Mouse (Mus musculus): Measurements from ENCODE around the gene Crybg2. TPM values are rescaled to one million over a fixed set of nuclear protein-coding genes. Genes with fewer than 3 reads are reported as not detected.

The Crybg2 gene
- polyA plus RNA-seq, 1 experiment from 2014 or later: 6.6 TPM

DNA sequence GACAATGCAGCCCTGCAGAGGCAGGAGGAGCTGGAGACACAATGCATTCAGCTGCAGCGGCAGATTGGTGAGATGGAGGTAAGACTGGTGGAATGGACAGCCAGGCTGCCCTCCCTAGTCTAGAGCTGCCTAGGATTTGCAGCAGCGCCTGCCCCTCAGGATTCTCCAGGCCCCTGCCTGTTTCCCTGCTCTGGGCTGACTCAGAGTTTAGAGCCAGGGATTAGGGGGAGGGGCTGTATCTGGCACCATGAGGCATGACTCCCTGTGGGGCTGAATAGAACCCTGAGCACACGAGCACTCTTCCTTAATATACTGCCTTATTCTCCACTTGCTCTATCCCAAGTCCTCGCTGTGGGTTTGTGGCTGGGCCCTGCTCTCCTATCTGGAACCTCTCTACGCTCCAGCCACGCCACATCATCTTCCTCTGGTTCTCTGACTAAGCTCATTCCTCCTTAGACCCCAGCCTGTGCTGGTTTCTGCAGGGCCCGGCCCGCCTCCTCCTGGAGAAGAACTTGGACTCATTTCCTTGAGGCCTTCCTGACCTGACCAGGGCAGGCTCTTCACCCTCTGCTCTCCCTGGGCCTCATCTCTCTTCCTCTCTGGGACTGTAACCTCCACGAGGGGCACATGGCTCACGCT lies 52.9 kb downstream of the Crybg2 start:
- no peaks in the 10 kb centered on the region for H3K9me3 ChIP-seq (replicated peaks; ENCODE audit: control insufficient read depth, low read length, poor library complexity, severe bottlenecking)
- WGBS: 40% methylated on average over 10 of the region's 10 CpGs
- no peak overlapping the region for H3K27ac ChIP-seq (ENCODE audit: low read length)
- no peak overlapping the region for H3K4me2 ChIP-seq (ENCODE audit: low read length)
- no peaks in the 10 kb centered on the region for H3K27me3 ChIP-seq (ENCODE audit: control insufficient read depth, insufficient read depth, low read depth, low read length)
- no peak overlapping the region for H3K9ac ChIP-seq (ENCODE audit: low read depth, low read length)
- H3K4me3 ChIP-seq (ENCODE audit: low read depth, low read length): no peak overlapping the region
- ATAC-seq: peak; percentile 17; the same call in 1 of the 2 replicates
- H3K36me3 ChIP-seq (ENCODE audit: control insufficient read depth, insufficient read depth, low read length): no peaks in the 10 kb centered on the region
- H3K4me1 ChIP-seq (ENCODE audit: control insufficient read depth, insufficient read depth, low read length): no peaks in the 10 kb centered on the region

DNA sequence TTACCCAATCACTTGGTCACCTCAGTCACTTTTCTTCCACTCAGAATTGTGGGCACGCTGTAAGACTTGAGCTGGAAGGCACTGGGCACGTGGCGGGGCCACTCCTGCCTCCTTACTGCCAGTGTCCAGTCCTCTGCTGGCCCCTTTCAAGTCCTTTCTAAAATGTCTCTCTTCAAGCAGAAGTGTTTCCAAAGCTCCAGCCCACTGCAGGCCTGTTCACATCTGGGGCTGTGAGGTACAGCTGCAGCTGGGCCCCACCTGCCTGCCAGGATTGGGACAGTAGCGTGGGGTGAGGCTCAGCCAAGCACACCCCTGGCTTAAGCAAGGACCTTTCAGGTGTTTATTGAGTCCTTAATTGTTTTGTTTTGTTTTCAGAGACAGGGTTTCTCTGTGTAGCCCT lies 53.4 kb downstream of the Crybg2 start:
- H3K36me3 ChIP-seq (ENCODE audit: control insufficient read depth, insufficient read depth, low read length): no peaks in the 10 kb centered on the region
- 95% methylated on average over 4 of the region's 4 CpGs for WGBS
- no peaks in the 10 kb centered on the region for H3K9me3 ChIP-seq (replicated peaks; ENCODE audit: control insufficient read depth, low read length, poor library complexity, severe bottlenecking)
- H3K4me3 ChIP-seq (ENCODE audit: low read depth, low read length): no peak overlapping the region
- H3K27ac ChIP-seq (ENCODE audit: low read length): no peak overlapping the region
- H3K9ac ChIP-seq (ENCODE audit: low read depth, low read length): no peak overlapping the region
- ATAC-seq: no peak
- no peaks in the 10 kb centered on the region for H3K4me1 ChIP-seq (ENCODE audit: control insufficient read depth, insufficient read depth, low read length)
- H3K27me3 ChIP-seq (ENCODE audit: control insufficient read depth, insufficient read depth, low read depth, low read length): no peaks in the 10 kb centered on the region
- no peak overlapping the region for H3K4me2 ChIP-seq (ENCODE audit: low read length)

DNA sequence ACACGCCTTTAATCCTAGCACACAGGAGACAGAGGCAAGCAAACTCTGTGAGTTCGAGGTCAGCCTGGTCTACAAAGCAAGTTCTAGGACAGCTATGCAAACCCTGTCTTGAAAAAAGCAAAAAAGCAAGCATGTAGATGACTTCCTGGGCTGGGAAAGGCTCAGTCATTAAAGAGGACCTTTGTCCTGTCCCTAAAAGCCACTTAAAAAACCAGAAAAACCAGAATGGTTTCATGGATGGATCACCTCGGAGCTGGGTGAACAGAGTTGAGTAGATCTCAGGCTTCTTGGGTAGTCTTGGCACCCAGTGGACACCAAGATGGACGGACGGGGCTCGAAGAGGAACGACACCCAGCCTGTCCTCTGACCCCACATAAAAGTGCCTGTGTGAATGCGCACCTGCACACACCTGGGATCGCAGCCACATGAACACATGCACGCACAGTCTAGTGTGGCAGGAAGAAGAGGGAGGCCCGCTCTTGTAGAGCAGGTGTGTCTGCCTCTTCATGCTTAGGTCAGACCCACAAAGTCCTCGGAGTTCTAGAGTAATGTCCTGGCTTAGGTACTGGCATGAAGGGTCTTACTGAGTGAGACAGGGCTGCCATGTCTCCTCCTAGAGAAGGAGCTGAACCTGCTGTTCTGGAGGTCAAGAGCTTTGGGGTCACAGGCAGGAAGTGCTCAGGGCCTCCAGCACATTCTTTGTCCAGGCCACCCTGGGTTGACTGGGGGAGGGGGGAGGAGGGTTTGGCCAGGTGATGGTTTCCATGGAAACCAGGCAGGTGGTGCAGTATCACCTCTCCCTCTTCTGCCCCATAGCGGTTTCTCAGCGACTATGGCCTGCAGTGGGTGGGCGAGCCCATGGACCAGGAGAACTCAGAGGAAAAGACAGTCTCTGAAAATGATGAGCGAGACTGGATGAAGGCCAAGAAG lies 54.9 kb downstream of the Crybg2 start:
- WGBS: 91% methylated on average over 16 of the region's 16 CpGs
- Histone ChIP-seq H3K27ac (ENCODE audit: low read length) (no peak overlapping the region), H3K4me1 (ENCODE audit: control insufficient read depth, insufficient read depth, low read length) (no peaks in the 10 kb centered on the region), H3K27me3 (ENCODE audit: control insufficient read depth, insufficient read depth, low read depth, low read length) (no peaks in the 10 kb centered on the region), H3K36me3 (ENCODE audit: control insufficient read depth, insufficient read depth, low read length) (no peaks in the 10 kb centered on the region), H3K9ac (ENCODE audit: low read depth, low read length) (no peak overlapping the region), H3K9me3 (replicated peaks; ENCODE audit: control insufficient read depth, low read length, poor library complexity, severe bottlenecking) (no peaks in the 10 kb centered on the region), H3K4me2 (ENCODE audit: low read length) (no peak overlapping the region), H3K4me3 (ENCODE audit: low read depth, low read length) (no peak overlapping the region)
- no peak for ATAC-seq

- Histone ChIP-seq H3K9me3 (replicated peaks; ENCODE audit: control insufficient read depth, low read length, poor library complexity, severe bottlenecking) (no peaks in the 10 kb centered on the region), H3K27me3 (ENCODE audit: control insufficient read depth, insufficient read depth, low read depth, low read length) (no peaks in the 10 kb centered on the region), H3K4me2 (ENCODE audit: low read length) (no peak overlapping the region), H3K4me1 (ENCODE audit: control insufficient read depth, insufficient read depth, low read length) (no peaks in the 10 kb centered on the region), H3K4me3 (ENCODE audit: low read depth, low read length) (no peak overlapping the region), H3K36me3 (ENCODE audit: control insufficient read depth, insufficient read depth, low read length) (no peaks in the 10 kb centered on the region), H3K9ac (ENCODE audit: low read depth, low read length) (no peak overlapping the region), H3K27ac (ENCODE audit: low read length) (no peak overlapping the region)
- WGBS: 95% methylated on average over 2 of the region's 2 CpGs
- ATAC-seq: no peak
These were observed 55.9 kb downstream of the Crybg2 start for GRCm38 (mm10) chr4:134116501-134116900.

DNA sequence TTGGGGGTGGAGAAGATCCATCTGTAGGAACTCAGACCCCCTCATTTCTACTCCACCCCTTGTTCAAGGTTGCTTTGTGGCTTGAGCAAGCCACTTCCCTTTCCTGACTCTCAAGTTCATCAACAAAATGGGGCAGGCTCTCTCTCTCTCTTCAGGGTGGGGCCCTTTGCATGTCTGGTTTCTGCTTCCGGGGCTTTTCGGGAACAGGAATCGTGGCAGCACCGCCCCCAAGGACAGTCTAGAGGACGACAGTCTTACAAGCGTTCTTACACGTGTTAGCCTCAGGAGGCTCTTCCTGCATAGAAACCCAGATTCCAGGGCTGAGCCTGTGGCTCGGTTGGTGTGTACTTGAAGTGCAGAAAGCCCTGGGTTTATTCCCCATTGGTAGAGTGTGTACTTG lies 56.4 kb downstream of the Crybg2 start:
- Histone ChIP-seq H3K9me3 (replicated peaks; ENCODE audit: control insufficient read depth, low read length, poor library complexity, severe bottlenecking) (no peaks in the 10 kb centered on the region), H3K4me2 (ENCODE audit: low read length) (no peak overlapping the region), H3K36me3 (ENCODE audit: control insufficient read depth, insufficient read depth, low read length) (no peaks in the 10 kb centered on the region), H3K4me1 (ENCODE audit: control insufficient read depth, insufficient read depth, low read length) (no peaks in the 10 kb centered on the region), H3K4me3 (ENCODE audit: low read depth, low read length) (no peak overlapping the region), H3K9ac (ENCODE audit: low read depth, low read length) (no peak overlapping the region), H3K27me3 (ENCODE audit: control insufficient read depth, insufficient read depth, low read depth, low read length) (no peaks in the 10 kb centered on the region), H3K27ac (ENCODE audit: low read length) (no peak overlapping the region)
- 87% methylated on average over 8 of the region's 8 CpGs for WGBS
- no peak for ATAC-seq

DNA sequence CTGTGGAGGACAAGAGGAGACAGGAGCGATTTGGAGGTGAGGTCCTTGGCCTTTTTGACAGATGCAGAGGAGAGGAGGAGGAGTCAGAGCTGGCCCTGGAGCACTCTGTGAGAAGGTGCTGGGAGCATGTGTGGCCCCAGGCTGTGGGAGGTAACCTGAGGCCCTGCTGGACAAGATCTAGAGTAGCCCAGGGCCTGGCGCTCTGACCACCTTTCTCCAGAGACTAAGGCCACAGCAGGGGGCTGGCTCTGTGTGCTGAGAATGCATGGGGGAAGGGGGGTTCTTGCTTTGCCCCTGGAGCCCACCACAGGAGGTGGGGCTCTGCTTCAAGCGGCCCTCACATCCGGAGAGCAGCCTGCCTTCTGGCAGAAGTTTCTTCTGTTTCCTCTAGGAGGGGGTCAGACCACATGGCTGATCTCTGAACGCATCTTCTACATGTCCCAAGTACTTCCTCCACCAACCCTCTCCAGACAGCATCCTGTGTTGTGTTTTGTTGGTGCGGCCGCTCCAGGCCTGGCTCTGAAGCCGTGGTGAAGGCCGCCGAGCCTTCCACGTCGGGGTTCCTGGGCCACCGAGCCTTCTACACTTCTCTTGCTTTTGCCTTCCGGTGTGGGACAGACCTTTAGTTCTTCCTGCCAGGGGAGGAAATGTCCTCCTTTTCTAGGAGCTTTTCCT lies 57.6 kb downstream of the Crybg2 start:
- H3K27ac ChIP-seq (ENCODE audit: low read length): no peak overlapping the region
- no peaks in the 10 kb centered on the region for H3K9me3 ChIP-seq (replicated peaks; ENCODE audit: control insufficient read depth, low read length, poor library complexity, severe bottlenecking)
- no peak overlapping the region for H3K4me2 ChIP-seq (ENCODE audit: low read length)
- no peaks in the 10 kb centered on the region for H3K36me3 ChIP-seq (ENCODE audit: control insufficient read depth, insufficient read depth, low read length)
- H3K4me3 ChIP-seq (ENCODE audit: low read depth, low read length): no peak overlapping the region
- no peak overlapping the region for H3K9ac ChIP-seq (ENCODE audit: low read depth, low read length)
- no peaks in the 10 kb centered on the region for H3K4me1 ChIP-seq (ENCODE audit: control insufficient read depth, insufficient read depth, low read length)
- no peak for ATAC-seq
- WGBS: 71% methylated on average over 14 of the region's 14 CpGs
- H3K27me3 ChIP-seq (ENCODE audit: control insufficient read depth, insufficient read depth, low read depth, low read length): no peaks in the 10 kb centered on the region

- H3K27ac ChIP-seq (ENCODE audit: low read length): no peak overlapping the region
- H3K4me1 ChIP-seq (ENCODE audit: control insufficient read depth, insufficient read depth, low read length): 0 out of 2 replicates have a peak, but pooled peaks cover 3% of the 10 kb centered on the region
- no peak overlapping the region for H3K4me3 ChIP-seq (ENCODE audit: low read depth, low read length)
- no peak overlapping the region for H3K4me2 ChIP-seq (ENCODE audit: low read length)
- H3K36me3 ChIP-seq (ENCODE audit: control insufficient read depth, insufficient read depth, low read length): no peaks in the 10 kb centered on the region
- H3K9me3 ChIP-seq (replicated peaks; ENCODE audit: control insufficient read depth, low read length, poor library complexity, severe bottlenecking): no peaks in the 10 kb centered on the region
- 86% methylated on average over 5 of the region's 5 CpGs for WGBS
- no peak for ATAC-seq
- no peak overlapping the region for H3K9ac ChIP-seq (ENCODE audit: low read depth, low read length)
- H3K27me3 ChIP-seq (ENCODE audit: control insufficient read depth, insufficient read depth, low read depth, low read length): no peaks in the 10 kb centered on the region
These were observed 58.4 kb downstream of the Crybg2 start for GRCm38 (mm10) chr4:134119042-134119441.

DNA sequence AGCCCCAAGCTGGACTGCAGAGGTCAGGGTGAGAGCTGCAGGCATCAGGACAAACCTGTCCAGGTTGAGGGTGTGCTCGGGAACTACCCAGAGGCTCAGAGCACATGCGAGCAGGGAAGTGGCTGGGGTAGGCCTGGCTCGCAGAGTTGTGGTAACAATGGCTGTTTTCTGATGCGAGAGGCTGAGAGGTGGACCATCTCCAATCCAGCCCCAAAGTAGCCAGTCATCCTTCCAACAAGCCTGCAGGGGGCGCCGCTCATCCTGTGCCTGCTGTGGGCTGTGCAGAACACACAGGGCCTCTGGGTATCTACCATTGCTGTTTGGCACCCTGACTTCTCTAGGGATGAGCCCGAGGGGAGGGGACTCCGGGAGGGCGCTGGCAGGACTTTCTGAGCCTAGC lies 59.0 kb downstream of the Crybg2 start:
- Histone ChIP-seq H3K4me1 (ENCODE audit: control insufficient read depth, insufficient read depth, low read length) (0 out of 2 replicates have a peak, but pooled peaks cover 4% of the 10 kb centered on the region), H3K4me2 (ENCODE audit: low read length) (no peak overlapping the region), H3K27me3 (ENCODE audit: control insufficient read depth, insufficient read depth, low read depth, low read length) (no peaks in the 10 kb centered on the region), H3K9me3 (replicated peaks; ENCODE audit: control insufficient read depth, low read length, poor library complexity, severe bottlenecking) (no peaks in the 10 kb centered on the region), H3K4me3 (ENCODE audit: low read depth, low read length) (no peak overlapping the region), H3K27ac (ENCODE audit: low read length) (no peak overlapping the region), H3K9ac (ENCODE audit: low read depth, low read length) (no peak overlapping the region), H3K36me3 (ENCODE audit: control insufficient read depth, insufficient read depth, low read length) (no peaks in the 10 kb centered on the region)
- no peak for ATAC-seq
- WGBS: 60% methylated on average over 9 of the region's 9 CpGs

Measured in midbrain, embryonic 16.5 days (tissue).